Mouse (Mus musculus) CH12.LX (cell line): ENCODE measurements at regions not wholly inside any gene's neighbourhood (a gene's known extent, or its start where the extent isn't known, plus 50 kb on each side); places are given as distances from the start of the nearest gene placed in this dataset.

Experiments
- CTCF ChIP-seq, 2 experiments: IDR thresholded peaks in 1 of 2; conservative IDR thresholded peaks in 1 of 2; 2 replicates each; pipeline ENCODE4 v1.5.1; 2011 to 2012; ENCODE audit warnings: low read depth in 2 of 2, low read length in 2 of 2, improper control_type of control experiment in 1 of 2, inconsistent platforms in 1 of 2, mild to moderate bottlenecking in 1 of 2, moderate library complexity in 1 of 2
- ELF1 ChIP-seq: IDR thresholded peaks from 2 replicates; pipeline ENCODE4 v1.6.1; 2014; ENCODE audit warnings: low read depth, mild to moderate bottlenecking, inconsistent platforms, low read length, improper control_type of control experiment
- MAX ChIP-seq: IDR thresholded peaks from 2 replicates; pipeline ENCODE4 v1.6.1; 2011; ENCODE audit warnings: low read length, improper control_type of control experiment
- MXI1 ChIP-seq: IDR thresholded peaks from 2 replicates; pipeline ENCODE4 v1.6.1; 2011; ENCODE audit warnings: mild to moderate bottlenecking, low read depth, low read length, improper control_type of control experiment
- POLR2A ChIP-seq: IDR thresholded peaks from 2 replicates; pipeline ENCODE4 v1.6.1; 2011; ENCODE audit warnings: low read depth, mild to moderate bottlenecking, improper control_type of control experiment, low read length
- SIN3A ChIP-seq: IDR thresholded peaks from 2 replicates; pipeline ENCODE4 v1.6.1; 2012; ENCODE audit warnings: low read length, improper control_type of control experiment, inconsistent platforms
- USF1 ChIP-seq: IDR thresholded peaks from 2 replicates; pipeline ENCODE4 v1.6.1; 2014; ENCODE audit warnings: low read depth, mild to moderate bottlenecking, inconsistent platforms, low read length, improper control_type of control experiment
- ZC3H11A ChIP-seq: IDR thresholded peaks from 2 replicates; pipeline ENCODE4 v1.6.1; 2012; ENCODE audit warnings: low read depth, mild to moderate bottlenecking, inconsistent platforms, low read length, improper control_type of control experiment
- ZNF384 ChIP-seq: IDR thresholded peaks from 2 replicates; pipeline ENCODE4 v1.6.1; 2012; ENCODE audit warnings: low read depth, low read length, improper control_type of control experiment, inconsistent platforms

DNA sequence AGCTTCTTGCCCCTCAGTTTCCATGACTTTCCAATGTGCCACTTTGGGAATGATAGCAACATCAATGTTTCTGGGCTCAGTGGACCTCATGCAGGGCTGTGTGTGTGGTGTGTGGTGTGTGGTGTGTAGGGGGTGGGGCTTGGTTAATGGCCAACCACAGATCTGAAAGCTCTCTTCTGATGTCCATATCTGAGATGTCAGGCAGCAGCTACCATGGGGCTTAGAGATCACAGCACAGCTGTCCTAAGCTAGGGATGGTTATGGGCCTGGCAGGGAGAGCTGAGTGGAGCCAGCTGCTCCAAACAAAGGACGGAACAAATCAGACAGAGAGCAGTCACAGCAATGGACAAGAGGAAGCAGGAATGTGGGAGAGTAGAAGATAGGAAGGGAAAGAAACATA is 606.8 kb upstream of the Cdh5 start:
- TF ChIP-seq MAX (no peak), ZNF384 (no peak), CTCF (conservative IDR thresholded peaks at IDR 0.05 in 1 of 2, IDR thresholded peaks at IDR 0.05 in 1 of 2; ENCODE audit: low read depth in 2 of 2, low read length in 2 of 2) (no peak), ELF1 (no peak), ZC3H11A (no peak), MXI1 (no peak), POLR2A (no peak), SIN3A (no peak), USF1 (no peak)
